Mouse (Mus musculus): ENCODE results near the gene Serpina3c. TPM values are rescaled to one million over a fixed set of nuclear protein-coding genes. Genes with fewer than 3 reads are reported as not detected.
A peak's percentile ranks its signal among the peaks of the same experiment; 100 is the strongest.
"Not testable (repeated sequence)": the region's sequence is repeated elsewhere in the genome, so short reads cannot be mapped to it uniquely, and the experiment has no call there.

Serpina3c gene
- total RNA-seq, 2 experiments from 2014 or later: 3.1 to 6.1 TPM

DNA sequence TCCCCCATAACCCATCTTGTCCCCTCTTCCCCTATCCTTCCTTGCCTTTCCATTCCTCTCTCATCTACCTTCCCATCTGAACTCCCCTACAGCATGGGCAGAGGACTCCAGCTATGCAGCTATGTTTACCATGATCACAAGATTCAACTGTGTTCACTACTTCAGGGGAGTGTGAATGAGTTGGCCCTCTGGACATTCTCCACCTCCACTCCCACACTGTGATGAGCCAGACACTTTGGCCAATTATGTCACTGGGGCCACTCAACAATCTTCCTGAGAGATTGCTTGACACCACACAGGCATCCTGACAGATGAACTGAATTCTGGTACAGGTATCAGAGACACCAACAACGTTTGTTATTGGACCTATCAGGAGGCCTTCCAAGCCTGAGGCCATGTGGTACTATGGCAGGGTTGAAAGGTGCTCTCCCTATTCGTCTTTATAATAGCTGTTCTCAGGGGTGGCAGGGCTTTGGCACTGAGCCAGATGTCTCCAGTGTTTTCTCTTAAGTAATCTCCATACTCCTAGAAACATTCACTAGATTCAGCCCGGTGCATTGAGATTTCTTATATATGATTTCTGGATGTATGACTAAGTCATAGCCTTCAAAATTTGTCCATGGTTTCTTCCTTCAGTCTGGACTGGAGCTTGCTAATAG lies 38.6 kb downstream of the Serpina3c start:
- DNase-seq: peak; percentile 22

DNA sequence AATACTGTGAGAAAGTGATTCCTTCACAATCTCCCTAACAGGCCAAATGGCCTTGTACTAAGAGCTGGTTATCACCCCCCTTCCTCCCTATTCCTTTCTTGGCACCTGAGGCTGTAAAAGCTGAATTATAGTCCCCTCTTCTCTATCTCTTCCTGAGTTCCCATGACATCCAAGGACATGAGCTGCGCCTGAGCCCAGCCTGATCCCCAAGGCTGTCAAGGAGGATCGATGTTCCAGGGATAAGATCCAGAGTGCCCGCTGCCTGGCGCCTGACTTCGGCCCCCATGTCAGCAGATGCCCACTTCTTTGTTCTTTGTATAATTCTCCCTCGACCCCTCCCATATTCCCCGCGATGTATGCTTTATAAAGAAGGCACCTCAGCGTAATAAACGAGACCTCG lies 41.3 kb downstream of the Serpina3c start, which contains the start of gene Serpina3a:
Serpina3a (plus strand) TSS at position 392 of the 400 bp plus-strand sequence.
- DNase-seq: not testable (repeated sequence)

DNA sequence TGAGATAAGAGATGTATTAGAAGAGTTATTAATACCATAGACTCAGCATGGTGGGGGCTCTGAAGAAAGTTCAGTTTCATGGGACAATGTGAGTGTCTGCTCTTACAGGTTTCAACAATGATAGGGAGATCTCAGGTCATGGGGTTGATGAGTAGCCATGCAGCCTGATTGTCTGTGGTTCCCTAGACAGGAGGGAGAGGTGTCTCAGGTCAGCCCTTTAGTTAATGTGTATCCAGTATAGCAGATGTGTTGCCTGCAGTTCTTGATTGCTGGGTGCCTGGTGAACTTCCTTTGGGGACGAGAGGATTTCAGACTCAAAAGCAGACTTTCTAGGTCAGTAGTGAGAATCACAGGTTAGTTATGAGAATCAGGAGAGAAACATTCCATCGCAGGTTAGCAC lies 45.2 kb downstream of the Serpina3c start:
- no peak for DNase-seq

GRCm38 (mm10) chr12:104106919-104107318 lies 46.8 kb downstream of the Serpina3c start:
- DNase-seq: no peak

DNA sequence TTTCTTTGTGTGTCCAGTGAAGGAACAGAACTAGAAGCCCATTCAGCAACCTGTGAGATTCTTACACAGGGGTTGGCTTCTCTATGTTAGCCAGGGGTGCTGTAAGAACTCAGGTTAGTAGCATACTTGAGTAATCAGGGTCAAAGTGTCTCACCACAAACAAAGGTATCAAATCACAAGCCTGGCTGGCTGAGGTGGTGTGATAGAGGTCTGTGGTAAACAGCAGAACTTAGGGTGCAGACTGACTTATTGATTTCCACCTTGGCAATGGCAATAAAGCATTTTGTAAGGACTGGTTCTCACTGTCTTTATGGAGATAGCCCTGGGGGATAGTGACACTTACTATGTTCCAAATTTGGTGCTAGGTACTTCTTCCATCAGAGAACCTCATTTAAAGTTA lies 47.8 kb downstream of the Serpina3c start:
- no peak for DNase-seq

GRCm38 (mm10) chr12:104100768-104101167 lies 52.9 kb downstream of the Serpina3c start, which contains the start of gene Serpina5:
Gene Serpina5, plus strand, starts transcription at chr12:104101113.
- no peak for DNase-seq

Other genes with a start within 250 kb of the Serpina3c start
- 100 to 1,000 TPM; 280 to 719 TPM for gene Serpina1c, start 249.0 kb downstream of the Serpina3c start, total RNA-seq (2021)
- 100 to 1,000 TPM; 155 to 364 TPM for gene Serpina1e, start 194.9 kb downstream of the Serpina3c start, total RNA-seq (2021)
- 10 to 100 TPM; 15.8 to 45.3 TPM for gene Serpina11, start 163.9 kb downstream of the Serpina3c start, total RNA-seq (2021)
- gene Serpina9, start 140.1 kb downstream of the Serpina3c start, total RNA-seq (2021): under 1 TPM in 1 of 2 experiments, not detected in 1; 0.12 TPM
- gene Serpina12, start 109.4 kb downstream of the Serpina3c start, total RNA-seq (2021): under 1 TPM; 0.36 TPM
- gene Serpina5, start 52.8 kb downstream of the Serpina3c start, total RNA-seq (2021): under 1 TPM; 0.12 to 0.18 TPM
- gene Serpina3a, start 41.1 kb downstream of the Serpina3c start, total RNA-seq (2021): not detected
- gene Serpina3b, start 25.9 kb downstream of the Serpina3c start, total RNA-seq (2021): under 1 TPM in 1 of 2 experiments, not detected in 1; 0.21 TPM
- 1 to 10 TPM; 1.4 to 1.5 TPM for gene Serpina3f, start 60.7 kb upstream of the Serpina3c start, total RNA-seq (2021)
- gene Serpina3g, start 82.4 kb upstream of the Serpina3c start, total RNA-seq (2021): 10 to 100 TPM; 14.3 to 16.7 TPM
- gene Serpina3i, start 109.3 kb upstream of the Serpina3c start, total RNA-seq (2021): 1 to 10 TPM; 1.2 to 2.4 TPM
- gene Serpina3j, start 160.7 kb upstream of the Serpina3c start, total RNA-seq (2021): not detected
- gene Serpina3k, start 184.6 kb upstream of the Serpina3c start, total RNA-seq (2021): 100 to 1,000 TPM; 111 to 340 TPM
- 100 to 1,000 TPM in 1 of 2 experiments, 10 to 100 TPM in 1; 40.0 to 128 TPM for gene Serpina3m, start 184.6 kb upstream of the Serpina3c start, total RNA-seq (2021)

Data from adrenal gland, postnatal 10 days (tissue).